Mouse (Mus musculus) layer of hippocampus, postnatal 14 days (tissue): ENCODE results near the gene Gm5725. TPM values are rescaled to one million over a fixed set of nuclear protein-coding genes. Genes with fewer than 3 reads are reported as not detected.
"Not testable (repeated sequence)": the region's sequence is repeated elsewhere in the genome, so short reads cannot be mapped to it uniquely, and the experiment has no call there.

Experiments used
- DNase-seq, 2 experiments: peaks; one replicate each; pipeline ENCODE4 v3.0.0; 2021 to 2022; ENCODE audit warnings: low spot score in 2 of 2, mixed read lengths in 1 of 2
- long read RNA-seq, 2 experiments: library from polyadenylated mRNA; stranded (forward); transcript quantifications; one replicate each; pipeline ENCODE4 v2.0.0; 2021
- total RNA-seq, 2 experiments: library from RNA; stranded (reverse); gene quantifications; 2 replicates each; pipeline ENCODE4 v1.2.3; 2021

The Gm5725 gene
- not detected for total RNA-seq
- long read RNA-seq, experiment 1 = 0 reads
- long read RNA-seq, experiment 2 = 0 reads

DNA sequence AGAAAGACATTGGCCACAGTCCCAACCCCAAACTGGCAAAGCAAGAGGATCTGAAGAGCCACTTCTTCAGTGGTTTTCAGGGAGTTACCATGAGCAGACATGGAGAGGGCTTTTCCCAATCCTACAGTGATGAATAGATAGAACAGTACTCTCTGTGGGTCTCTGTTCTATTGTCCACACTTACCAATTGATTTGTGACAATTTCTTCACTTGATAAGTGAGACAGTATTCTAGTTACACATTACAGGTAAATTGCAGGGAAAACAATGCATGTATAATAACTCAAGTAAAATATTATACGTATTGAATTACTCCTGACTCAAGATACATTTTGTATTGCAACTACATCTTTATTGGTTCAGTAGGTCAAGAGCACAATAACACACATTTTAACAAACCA is at the start of gene Gm5725:
Gene Gm5725 (minus strand): TSS at position 101 of the 400 bp plus-strand sequence.
- not testable (repeated sequence) for DNase-seq

DNA sequence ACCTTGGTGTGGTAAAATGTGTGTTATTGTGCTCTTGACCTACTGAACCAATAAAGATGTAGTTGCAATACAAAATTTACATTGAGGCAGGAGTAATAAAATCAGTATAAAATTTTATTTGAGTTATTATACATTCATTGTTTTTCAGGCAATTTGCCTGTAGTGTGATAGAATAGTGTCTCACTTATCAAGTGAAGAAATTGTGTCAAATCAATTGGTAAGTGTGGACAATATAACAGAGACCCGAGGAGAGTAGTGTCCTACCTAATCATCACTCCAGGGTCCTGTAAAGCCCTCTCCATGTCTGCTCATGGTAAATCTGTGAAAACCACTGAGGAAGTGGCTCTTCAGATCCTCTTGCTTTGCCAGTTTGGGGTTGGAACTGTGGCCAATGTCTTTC is 12.0 kb downstream of the Gm5725 start, which contains the start of gene Vmn1r135:
Gene Vmn1r135 (plus strand): TSS at position 301 of the 400 bp plus-strand sequence.
- not testable (repeated sequence) for DNase-seq

DNA sequence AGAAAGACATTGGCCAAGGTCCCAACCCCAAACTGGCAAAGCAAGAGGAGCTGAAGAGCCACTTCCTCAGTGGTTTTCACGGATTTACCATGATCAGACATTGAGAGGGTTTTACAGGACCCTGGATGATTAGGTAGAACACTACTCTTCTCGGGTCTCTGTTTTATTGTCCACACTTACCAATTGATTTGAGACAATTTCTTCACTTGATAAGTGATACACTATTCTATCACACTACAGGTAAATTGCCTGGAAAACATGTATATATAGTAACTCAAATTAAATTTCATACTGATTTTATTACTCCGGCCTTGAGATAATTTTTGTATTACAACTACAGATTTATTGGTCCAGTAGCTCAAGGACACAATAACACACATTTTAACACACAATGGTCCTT is 47.4 kb downstream of the Gm5725 start, which contains the start of gene Gm4177:
Gene Gm4177 (minus strand): TSS at position 101 of the 400 bp plus-strand sequence.
- DNase-seq = not testable (repeated sequence)

Other genes starting within 250 kb of the Gm5725 start
- not detected for gene Vmn1r132, start 230.2 kb downstream of the Gm5725 start, total RNA-seq
- gene Gm4175, start 82.8 kb downstream of the Gm5725 start, total RNA-seq = not detected
- not detected for gene Gm4177, start 47.5 kb downstream of the Gm5725 start, total RNA-seq
- gene Vmn1r135, start 11.9 kb downstream of the Gm5725 start, total RNA-seq = not detected
- not detected for gene Gm5891, start 77.0 kb upstream of the Gm5725 start, total RNA-seq
- not detected for gene Vmn1r137, start 150.3 kb upstream of the Gm5725 start, total RNA-seq
- gene Vmn1r138, start 184.6 kb upstream of the Gm5725 start, total RNA-seq = not detected
- gene Gm6176, start 212.0 kb upstream of the Gm5725 start, total RNA-seq = not detected
- not detected for gene Vmn1r139, start 224.8 kb upstream of the Gm5725 start, total RNA-seq